Mouse (Mus musculus) urinary bladder, postnatal 14 days (tissue): Measurements from ENCODE around the gene Olfr223.
"Not testable (repeated sequence)": the region's sequence is repeated elsewhere in the genome, so short reads cannot be mapped to it uniquely, and the experiment has no call there.

ENCODE experiments used
- DNase-seq: peaks from one replicate; pipeline ENCODE4 v3.0.0; 2021; ENCODE audit warnings: low spot score

Gene Olfr223

DNA sequence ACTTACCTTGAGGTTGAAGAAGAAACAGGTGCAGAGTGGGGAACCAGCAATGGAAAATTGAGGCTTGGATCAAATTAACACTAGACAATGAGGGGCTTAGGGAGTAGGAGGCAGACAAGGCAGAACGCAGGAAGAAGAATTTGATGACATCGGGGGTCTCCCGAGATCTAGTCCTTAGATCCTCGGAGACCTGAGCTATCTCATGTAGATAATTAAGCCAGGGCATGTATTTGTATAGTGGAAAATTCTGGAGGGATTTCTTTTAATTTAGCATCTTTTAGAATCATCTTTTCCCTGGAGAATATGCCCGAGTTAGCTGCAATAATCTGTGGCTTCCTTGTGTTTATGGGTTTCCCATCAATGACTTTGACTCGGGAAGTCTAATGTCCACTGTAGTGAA lies at the start of gene Olfr223:
Gene Olfr223 (minus strand): TSS at position 101 of the 400 bp plus-strand sequence.
- no peak for DNase-seq

DNA sequence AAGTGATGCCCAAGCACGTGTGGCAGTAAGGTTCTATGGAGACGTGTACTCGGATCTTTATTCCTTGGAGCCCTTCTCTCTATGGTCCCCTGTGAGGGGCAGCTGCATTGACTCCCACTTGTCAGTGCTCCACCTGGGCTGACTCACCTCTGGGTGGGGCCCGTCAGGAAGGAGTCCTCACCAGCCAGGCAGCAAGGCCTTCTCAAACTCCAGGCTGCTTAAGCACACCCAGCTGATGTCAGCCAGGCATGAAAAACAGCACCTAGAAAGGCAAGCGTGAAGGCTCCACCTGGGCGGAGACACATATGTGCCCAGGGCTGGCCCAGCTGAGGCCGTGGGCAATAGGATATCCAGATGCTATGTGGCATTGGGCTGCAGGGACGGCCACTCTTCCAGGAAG lies 49.3 kb upstream of the Olfr223 start:
- DNase-seq = no peak

DNA sequence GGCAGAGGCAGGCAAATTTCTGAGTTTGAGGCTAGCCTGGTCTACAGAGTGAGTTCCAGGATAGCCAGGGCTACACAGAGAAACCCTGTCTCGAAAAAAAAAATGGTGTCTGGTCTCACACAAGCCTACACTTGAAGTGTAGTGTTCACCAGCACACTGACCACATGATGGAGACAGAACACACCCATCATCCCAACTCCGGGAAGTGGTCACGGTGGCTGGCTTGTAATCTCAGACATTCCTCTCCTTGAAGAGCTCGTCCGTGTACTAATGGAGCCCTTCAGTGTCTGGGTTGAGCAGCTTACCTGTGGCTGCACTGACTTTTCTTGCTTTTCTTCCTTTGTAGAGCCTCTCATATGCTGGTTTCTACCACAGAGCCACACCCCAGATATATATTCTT lies 48.1 kb upstream of the Olfr223 start:
- no peak for DNase-seq

DNA sequence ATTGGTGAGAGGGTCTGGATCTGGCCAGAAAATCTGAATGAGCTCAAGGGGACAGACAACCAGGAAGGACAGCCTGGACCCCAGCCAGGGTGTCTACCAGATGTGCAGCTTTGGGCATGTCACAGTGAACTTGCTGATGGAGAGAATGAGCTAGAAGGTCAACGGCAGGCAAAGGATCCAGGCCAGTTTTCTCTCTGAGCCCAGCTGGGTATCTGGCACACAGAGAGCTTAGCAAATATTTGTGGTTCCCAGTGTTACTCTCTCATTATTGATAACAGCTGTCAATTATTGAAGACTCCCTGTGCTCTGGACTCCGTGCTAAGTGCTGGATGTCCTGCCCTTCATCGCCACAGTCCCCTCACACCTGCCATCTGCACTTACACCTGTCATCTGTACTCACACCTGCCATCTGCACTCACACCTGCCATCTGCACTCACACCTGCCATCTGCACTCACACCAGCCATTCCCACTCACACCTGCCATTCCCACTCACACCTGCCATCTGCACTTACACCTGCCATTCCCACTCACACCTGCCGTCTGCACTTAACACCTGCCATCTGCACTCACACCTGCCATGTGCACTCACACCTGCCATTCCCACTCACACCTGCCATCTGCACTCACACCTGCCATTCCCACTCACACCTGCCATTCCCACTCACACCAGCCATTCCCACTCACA lies 47.0 kb upstream of the Olfr223 start:
- no peak for DNase-seq

DNA sequence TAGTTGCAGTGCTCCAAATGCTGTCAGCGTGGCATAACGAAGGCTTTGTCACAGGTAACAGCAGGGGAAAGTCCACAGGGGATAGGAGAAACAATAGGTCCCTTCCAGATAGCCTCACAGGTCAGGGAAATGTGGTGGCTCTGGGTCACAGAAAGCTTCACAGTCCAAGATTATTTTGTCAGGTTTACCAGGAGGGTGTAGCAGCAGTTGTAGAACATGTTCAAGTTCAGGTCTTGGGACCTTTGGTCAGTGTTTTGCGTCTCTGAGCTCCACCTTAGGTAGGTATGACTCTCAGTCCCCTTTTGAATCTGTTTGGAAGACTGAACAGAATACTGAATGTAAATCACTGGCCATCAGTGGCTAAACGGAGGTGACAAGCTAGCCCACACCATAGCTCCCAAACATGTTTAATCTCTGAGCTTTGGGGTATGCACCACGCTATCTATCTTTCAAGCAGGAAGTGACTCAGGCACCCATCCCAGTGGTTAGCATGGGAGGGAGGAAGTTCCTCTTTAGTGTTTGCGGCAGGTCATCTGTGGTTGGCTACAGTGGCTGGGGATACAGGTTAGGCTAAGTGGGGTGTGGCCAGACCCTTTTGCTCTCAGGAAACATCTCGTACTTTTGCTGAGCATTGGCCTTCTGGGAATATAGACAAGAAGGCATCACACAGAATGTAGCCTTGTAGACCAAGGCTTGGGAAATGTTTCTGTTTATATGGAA lies 43.8 kb upstream of the Olfr223 start:
- DNase-seq = no peak

DNA sequence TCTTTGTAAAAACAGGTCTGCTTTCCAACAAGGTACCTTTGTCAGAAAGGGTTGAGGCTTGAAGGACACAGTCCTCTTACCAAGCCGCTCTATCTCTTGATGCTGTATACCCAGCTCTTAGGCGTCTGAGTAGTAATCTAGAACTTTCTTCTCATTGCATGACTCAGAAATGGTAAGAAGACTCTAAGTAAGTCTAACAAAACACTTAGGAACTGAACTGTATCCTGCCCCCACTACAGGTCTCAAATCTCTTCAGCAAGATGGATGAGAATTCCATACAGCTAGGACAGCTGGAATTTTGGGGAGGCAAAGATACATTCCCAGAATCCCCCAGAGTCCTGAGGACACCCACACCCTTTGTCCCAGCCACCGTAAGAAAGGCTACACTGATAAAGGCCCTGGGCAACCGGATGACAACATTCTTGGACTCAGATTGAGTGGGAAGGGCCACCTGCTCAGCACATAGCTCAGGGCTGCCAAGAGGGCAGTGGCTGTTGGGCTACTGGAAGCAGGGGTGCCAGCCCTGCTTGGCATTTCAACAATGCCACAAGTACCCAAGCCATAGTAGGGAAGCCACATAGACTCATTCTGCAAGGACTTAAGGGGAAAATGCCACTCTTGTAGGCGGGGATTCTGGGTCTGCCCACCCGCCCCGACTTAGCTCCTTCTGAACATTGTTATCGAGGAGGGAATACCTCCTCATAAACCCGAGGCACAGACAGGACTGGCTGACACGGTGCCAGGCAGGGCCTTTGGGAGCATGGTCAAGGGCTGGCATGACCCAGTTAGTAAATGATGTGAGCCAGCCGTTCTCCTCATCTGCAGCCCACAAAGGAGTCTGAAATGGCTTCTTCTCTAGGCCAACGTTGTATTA lies 43.0 kb upstream of the Olfr223 start:
- no peak for DNase-seq

DNA sequence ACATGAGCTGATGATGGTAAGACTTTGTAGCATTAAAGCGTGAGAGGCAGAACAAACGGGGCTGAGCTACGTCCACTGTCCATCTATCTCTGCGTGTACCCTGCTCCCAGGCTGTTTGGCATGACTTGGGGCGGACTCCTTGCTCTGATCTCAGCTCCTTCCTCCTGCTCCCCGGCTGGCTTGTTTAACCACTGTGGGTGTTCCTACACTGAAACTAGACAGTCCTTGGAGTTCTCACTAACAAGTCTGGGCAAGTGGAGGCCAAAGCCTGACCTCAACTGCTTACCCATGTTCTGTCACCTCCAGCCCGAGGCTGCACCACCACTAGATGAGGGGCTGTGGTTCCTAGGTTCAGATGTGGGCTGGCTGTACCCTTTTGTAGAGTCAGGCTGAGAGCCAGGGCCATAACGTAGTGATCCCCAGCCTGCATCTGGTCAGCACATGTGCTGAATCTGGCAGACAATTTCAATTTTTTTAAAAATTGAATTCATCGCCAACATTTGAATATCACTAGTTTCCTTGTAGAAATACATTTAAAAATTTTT lies 42.2 kb upstream of the Olfr223 start:
- peak; percentile 67 for DNase-seq

DNA sequence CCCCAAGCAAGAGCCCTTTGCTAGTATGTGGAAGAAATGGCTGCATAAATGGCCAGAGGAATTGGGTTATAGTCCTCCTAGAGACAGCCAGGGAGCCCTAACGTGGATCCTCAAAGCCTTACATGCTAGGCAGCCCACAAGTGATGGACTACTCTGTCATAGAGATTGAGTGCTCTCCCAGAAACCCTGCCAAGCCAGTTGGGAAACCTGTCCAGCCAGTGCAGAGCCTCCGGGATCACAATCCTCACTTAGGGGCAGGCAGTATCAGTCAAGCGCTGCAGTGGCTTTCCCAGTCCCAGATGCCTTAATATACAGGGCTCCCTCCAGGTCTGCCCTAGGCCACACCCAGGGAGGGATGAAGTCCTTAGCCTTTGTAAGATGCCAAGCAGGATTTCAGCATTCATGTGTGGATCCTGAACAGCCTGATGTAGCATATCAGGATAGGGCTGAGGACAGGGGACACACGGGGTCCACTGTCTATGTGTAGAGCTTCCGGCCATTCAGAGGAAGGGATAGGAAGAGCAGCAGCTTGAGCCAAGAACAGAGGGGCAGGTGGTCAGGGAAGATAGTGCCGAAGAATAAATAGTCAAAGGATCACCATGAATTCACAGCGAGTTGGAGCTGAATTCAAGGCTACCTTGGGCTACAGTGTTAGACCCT lies 41.0 kb upstream of the Olfr223 start:
- DNase-seq = peak; percentile 77

DNA sequence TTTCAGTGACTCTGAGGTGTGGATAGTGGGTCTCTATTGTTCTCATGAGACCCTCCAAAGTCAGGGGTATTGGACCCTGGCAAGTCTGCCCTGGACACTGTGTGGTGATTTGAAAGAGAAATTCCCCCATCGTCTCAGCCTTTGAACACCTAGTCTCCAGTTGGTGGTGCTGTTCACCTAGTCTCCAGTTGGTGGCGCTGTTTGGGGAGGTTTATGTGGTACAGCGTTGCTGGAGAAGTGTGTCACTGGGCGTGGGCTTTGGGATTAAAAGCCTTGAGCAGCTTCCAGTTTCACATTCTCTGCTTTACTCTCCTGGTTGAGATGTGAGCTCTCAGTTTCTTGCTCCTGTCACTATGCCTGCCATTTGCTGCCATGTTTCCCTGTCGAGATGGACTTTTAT lies 39.9 kb upstream of the Olfr223 start:
- peak; percentile 45 for DNase-seq

DNA sequence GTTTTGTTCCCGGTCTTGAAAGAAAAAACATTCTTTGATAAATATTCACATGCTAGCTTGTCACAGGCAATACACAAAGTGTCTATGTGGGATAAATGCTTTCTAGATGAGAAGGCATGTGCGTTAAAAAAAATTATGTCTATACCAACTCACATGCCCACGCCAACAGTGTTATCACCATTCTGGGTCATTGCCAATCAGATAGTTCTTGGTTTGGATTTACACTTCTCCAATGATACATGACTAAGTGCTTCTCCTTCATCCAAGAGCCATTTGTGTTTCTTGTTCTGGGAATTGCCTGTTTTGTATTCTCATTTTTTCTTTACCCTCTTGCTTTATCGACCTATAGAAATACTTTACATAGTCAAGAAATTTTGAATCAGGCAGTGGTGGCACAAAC lies 38.9 kb upstream of the Olfr223 start:
- no peak for DNase-seq

DNA sequence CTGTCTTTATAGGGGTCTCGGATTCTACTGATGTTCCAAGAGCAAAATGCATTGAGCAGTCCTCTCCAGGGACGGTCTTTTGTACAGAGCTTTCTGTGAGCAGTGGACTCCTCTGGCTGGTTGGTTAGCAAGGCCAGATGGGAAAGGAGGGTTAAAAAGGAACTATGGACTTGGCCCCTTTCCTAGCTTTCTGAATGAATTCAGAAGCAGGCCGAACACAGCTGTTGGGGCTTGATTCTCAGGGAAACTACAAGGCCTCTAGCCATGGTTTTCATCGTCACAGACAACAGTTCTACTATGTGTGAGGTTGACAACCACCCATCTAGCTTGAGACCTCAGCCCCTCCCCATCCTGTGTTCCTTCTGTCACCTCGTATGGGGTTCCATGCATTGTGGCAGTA lies 36.8 kb upstream of the Olfr223 start:
- DNase-seq = no peak

DNA sequence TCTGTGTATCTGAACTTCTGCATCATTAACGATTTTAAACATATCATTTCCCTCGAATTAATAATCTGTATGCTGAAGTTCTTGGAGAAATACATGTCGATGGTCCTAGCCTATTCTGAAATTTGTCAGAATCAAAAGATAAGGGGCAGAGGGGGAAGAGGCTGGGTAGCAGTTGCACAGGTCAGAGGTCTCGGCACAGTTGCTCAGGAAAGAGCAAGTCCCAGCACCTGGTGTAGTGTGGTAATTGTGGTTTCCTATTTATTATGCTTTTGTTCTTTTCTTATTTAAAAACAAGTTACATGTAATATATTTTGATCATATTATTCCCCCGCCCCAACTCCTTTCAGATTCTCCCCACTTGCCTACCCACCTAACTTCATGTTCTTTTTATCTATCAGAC lies 35.1 kb upstream of the Olfr223 start:
- no peak for DNase-seq

DNA sequence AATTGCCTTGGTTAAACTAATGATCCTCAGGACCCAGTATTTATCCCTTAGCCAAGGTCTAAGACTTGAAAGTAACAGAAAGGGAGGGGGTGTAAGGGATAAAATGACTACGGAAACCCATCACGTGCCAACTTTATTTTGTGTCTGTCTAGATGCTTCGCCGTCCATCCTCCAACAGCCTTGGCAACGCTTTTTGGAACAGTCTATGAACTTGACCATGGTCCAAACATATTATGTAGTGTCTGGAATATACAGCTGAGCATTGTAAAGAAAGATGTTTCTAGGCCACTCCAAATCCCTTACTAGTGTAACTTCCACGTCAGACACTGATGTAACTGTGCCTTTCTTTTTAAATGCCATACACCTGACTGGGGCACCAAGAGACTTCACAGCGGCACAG lies 33.1 kb upstream of the Olfr223 start:
- DNase-seq = no peak

DNA sequence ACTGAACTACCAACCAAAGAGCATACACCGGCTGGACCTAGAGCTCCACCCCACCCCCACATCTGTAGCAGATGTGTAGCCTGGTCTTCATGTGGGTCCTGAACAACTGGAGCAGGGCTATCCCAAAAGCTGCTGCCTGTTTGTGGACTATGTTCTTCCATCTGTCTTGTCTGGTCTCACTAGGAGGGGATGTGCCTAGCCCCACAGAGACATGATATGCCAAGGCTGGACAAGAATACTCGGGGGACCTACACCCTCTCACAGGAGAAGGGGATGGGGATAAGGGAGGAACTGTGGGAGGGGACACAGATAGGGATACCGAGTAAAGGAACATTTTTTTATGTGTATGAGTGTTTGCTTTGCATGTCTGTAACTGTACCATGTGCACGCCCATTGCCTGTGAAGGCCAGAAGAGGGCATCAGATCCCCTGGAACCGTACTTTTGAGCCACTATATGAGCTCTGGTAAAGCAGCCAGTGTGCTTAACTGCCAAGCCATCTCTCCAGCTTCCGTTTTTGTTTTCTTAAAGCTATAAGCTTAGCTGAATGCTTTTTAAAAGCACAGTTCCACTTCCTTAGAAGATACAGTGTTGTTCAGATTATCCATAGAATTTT lies 31.0 kb upstream of the Olfr223 start:
- DNase-seq = peak; percentile 71

DNA sequence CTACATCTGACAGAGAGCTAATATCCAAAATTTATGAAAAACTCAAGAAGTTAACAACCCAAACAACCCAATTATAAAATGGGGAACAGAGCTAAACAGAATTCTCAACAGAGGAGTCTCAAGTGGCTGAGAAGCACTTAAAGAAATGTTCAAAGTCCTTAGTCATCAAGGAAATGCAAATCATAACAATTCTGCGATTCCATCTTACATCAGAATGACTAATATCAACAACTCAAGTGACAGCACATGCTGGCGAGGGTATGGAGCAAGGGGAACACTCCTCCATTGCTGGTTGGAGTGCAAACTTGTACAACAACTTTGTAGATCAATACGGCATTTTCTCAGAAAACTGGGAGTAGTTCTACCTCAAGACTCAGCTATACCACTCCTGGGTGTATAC lies 29.1 kb upstream of the Olfr223 start:
- DNase-seq = no peak

DNA sequence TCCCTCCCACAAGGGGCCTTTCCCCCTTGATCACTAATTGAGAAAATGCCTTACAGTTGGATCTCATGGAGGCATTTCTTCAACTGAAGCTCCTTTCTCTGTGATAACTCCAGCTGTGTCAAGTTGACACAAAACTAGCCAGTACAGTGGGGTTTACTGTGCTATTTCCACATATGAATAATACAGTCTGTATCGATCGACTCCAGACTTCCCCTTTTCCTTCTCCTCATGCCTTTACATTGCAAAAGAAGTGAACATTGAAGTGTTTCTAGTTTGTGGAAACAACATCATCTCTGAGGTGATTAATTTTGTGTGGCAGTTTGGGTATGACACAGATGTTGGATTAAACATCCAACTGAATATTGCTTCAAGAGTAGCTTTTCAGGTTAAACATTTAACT lies 23.9 kb upstream of the Olfr223 start:
- not testable (repeated sequence) for DNase-seq

DNA sequence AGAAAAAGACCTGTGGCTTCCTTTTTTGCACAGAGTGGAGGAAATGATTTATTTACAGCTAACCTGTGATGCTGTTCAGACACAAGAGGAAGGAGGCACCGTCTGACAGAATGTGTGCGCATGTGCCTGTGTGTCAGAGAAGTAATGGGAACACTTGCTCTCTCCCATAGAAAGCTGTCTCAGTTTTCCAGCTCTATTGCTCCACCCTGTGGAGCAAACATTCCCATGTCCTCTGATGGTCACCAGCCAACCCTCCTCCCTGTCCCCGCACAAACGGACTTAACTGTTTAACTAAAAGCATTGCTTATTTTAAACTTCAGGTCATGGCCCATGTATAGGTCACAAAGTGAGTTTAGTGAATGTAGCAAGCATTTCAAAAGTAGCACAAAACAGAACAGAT lies 21.0 kb upstream of the Olfr223 start:
- DNase-seq = peak; percentile 41

DNA sequence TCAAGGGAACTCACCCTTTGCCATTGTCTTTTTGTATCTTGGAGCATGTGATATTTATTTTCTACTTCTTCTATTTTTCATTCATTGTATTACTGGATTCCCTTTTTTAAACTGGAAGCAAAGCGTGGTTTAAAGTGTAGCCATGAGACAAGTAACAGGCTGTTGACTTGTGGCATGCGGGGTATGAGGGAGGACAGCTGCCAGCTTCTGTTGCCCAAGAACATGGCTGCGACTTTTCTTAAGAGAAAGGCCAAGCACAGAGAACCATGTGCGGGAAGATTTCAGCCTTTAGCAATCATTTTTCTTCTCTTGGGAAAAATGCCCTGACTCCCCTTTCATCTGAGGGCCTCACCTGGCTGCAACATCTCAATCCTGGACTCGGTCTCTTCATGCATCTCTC lies 18.6 kb upstream of the Olfr223 start:
- DNase-seq = no peak

DNA sequence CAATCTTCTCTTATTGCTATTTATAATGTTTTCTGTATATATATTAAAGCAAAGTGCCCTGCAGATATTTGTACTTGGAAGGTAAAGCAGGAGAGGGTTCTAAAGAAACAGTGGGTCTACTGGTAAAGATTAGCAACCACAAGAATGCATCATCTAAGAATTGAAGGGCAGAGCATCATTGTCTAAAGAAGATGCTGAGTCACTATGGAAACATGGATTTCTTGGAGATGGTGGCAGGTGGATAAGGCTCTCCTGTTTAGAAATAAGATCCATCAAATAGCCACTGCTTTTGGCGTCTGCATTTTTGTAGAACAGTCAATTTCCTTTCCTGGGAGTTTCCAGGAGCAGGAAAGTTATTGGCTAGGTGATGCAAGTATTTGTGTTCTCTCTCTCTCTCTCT lies 9.2 kb upstream of the Olfr223 start:
- DNase-seq = no peak

DNA sequence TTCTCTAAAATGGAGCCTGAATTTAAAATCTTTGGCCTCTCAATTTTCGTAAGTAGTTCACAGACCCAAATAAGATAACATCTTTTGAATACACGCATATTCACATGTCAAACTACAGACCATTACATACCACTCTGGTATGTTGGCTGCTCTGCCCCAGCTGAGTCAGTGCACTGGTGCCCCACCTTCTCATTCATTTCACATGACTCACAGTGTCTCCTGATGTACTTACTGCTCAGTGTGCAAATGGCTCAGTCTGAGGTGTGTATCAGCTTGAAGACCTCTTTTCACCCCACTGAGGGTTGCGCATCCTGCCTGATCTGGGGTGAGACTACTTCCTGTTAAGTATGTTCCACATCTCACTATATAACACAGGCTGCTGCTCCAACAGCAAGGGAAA lies 7.8 kb upstream of the Olfr223 start:
- DNase-seq = peak; percentile 58

DNA sequence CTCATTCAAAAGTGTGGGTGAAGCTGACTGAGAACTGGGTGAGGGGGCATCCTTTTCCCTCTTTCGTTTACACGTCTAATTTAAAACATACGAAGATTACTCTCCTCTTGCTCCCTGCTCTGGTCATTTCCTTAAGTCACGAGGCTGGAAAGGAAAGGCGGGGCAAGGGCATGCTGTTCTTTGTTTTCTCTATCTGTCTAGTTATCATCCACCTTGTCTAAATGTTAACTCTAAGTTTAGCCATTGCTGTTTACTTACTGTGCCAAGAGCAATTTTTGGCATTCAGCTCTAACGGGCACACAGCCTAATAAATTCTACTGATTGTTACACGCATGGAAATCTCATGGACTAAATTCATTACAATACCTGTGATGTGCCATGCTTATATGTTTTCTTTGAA lies 6.1 kb upstream of the Olfr223 start:
- no peak for DNase-seq

DNA sequence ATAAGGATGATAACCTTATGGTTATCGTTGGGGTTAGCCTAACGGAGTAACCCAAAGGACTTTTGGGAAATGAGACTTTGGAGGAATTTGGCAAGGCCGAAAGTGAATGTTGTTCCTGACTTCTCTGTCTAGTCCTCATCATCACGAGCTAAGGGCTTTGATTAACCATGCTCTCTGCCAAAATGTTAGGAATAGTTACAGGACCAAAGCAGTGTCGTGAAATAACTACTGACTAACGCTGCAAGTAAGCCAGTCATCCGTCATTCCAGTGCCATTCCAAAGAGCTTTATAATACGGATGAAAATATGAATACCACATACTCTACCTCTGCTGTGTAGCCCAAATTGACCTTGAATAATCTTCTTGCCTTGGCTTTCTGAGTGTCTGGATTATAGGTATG lies 3.9 kb upstream of the Olfr223 start:
- no peak for DNase-seq
